Mouse (Mus musculus) left cerebral cortex, postnatal 25 days (tissue): ENCODE results near the gene Pcgf3. TPM values are rescaled to one million over a fixed set of nuclear protein-coding genes. Genes with fewer than 3 reads are reported as not detected.
A peak's percentile ranks its signal among the peaks of the same experiment; 100 is the strongest.
"Not testable (repeated sequence)": the region's sequence is repeated elsewhere in the genome, so short reads cannot be mapped to it uniquely, and the experiment has no call there.

Experiments
- DNase-seq, 2 experiments: peaks; one replicate each; pipeline ENCODE4 v3.0.0; 2022; ENCODE audit warnings: low spot score in 2 of 2, mixed read lengths in 1 of 2
- intact Hi-C: fragments of 180-260 bp; cut with DNase I; formaldehyde crosslinking; loops from one replicate; pipeline ENCODE4 v1.15.1; 2025
- total RNA-seq, 2 experiments: library from RNA; stranded (reverse); gene quantifications; 2 replicates each; pipeline ENCODE4 v1.2.3; 2021

The Pcgf3 gene
- total RNA-seq, 2 experiments from 2014 or later: 47.2 to 58.5 TPM

GRCm38 (mm10) chr5:108465131-108465891 lies 4.3 kb downstream of the Pcgf3 start:
- no peak for DNase-seq
- intact Hi-C loops: no loop called here

GRCm38 (mm10) chr5:108466647-108467046 lies 5.6 kb downstream of the Pcgf3 start:
- intact Hi-C loops: no loop called here
- no peak for DNase-seq

- intact Hi-C loops: no loop called here
- no peak for DNase-seq
Measured at GRCm38 (mm10) chr5:108469617-108470016, 8.6 kb downstream of the Pcgf3 start.

- intact Hi-C loops: no loop called here
- DNase-seq: no peak
Measured at GRCm38 (mm10) chr5:108473737-108474136, 12.7 kb downstream of the Pcgf3 start.

GRCm38 (mm10) chr5:108475977-108476376 lies 14.9 kb downstream of the Pcgf3 start:
- intact Hi-C loops: no loop called here
- no peak for DNase-seq

- intact Hi-C loops: no loop called here
- DNase-seq: no peak
Measured at GRCm38 (mm10) chr5:108483006-108483405, 22.0 kb downstream of the Pcgf3 start.

- DNase-seq: no peak
- intact Hi-C loops: no loop called here
Measured at GRCm38 (mm10) chr5:108485239-108485638, 24.2 kb downstream of the Pcgf3 start.

GRCm38 (mm10) chr5:108486148-108486547 lies 25.1 kb downstream of the Pcgf3 start:
- intact Hi-C loops, DNase-seq: not testable (repeated sequence)

- no peak for DNase-seq
- intact Hi-C loops: no loop called here
Measured at GRCm38 (mm10) chr5:108501573-108501972, 40.5 kb downstream of the Pcgf3 start.

- intact Hi-C loops: no loop called here
- no peak for DNase-seq
Measured at GRCm38 (mm10) chr5:108502286-108502685, 41.3 kb downstream of the Pcgf3 start.

- intact Hi-C loops: no loop called here
- no peak for DNase-seq
Measured at GRCm38 (mm10) chr5:108515581-108516361, 54.7 kb downstream of the Pcgf3 start.

GRCm38 (mm10) chr5:108516655-108517054 lies 55.6 kb downstream of the Pcgf3 start:
- intact Hi-C loops: no loop called here
- no peak for DNase-seq

GRCm38 (mm10) chr5:108518106-108518885 lies 57.3 kb downstream of the Pcgf3 start:
- intact Hi-C loops: no loop called here
- no peak for DNase-seq

GRCm38 (mm10) chr5:108518951-108519350 lies 57.9 kb downstream of the Pcgf3 start:
- intact Hi-C loops: no loop called here
- no peak for DNase-seq

GRCm38 (mm10) chr5:108520153-108520552 lies 59.1 kb downstream of the Pcgf3 start:
- DNase-seq: no peak

GRCm38 (mm10) chr5:108521016-108521415 lies 60.0 kb downstream of the Pcgf3 start:
- intact Hi-C loops: no loop called here
- DNase-seq: no peak

More at GRCm38 (mm10) chr5:108520153-108520552, 59.1 kb downstream of the Pcgf3 start:
- intact Hi-C loops: no loop called here

- peak in 1 of 2 experiments; percentile 67 for DNase-seq
- intact Hi-C loops: no loop called here
Measured at GRCm38 (mm10) chr5:108521896-108522295, 60.9 kb downstream of the Pcgf3 start.

GRCm38 (mm10) chr5:108522597-108522996 lies 61.6 kb downstream of the Pcgf3 start:
- intact Hi-C loops: no loop called here
- DNase-seq: peak in 1 of 2 experiments; percentile 38

GRCm38 (mm10) chr5:108534188-108534587 lies 73.2 kb downstream of the Pcgf3 start:
- intact Hi-C loops: no loop called here
- no peak for DNase-seq
